Mouse (Mus musculus) heart, adult 2 months (tissue): Measurements from ENCODE around the gene Fam19a5. TPM values are rescaled to one million over a fixed set of nuclear protein-coding genes. Genes with fewer than 3 reads are reported as not detected.

ENCODE experiments used
- DNase-seq, 2 experiments: peaks; one replicate each; pipeline ENCODE4 v3.0.0; 2021
- H3K27ac ChIP-seq: fragments of 200-600 bp; 2 replicates; pipeline ENCODE4 v1.8.1; 2022
- H3K27me3 ChIP-seq: fragments of 200-500 bp; 2 replicates; pipeline ENCODE4 v1.6.1; 2012; ENCODE audit warnings: mild to moderate bottlenecking, low read length, inconsistent platforms, mixed read lengths; ENCODE audit not compliant: control insufficient read depth, insufficient read depth
- H3K36me3 ChIP-seq: fragments of 200-500 bp; 2 replicates; pipeline ENCODE4 v1.6.1; 2012; ENCODE audit warnings: low read length, inconsistent platforms; ENCODE audit not compliant: control insufficient read depth, insufficient read depth
- H3K4me1 ChIP-seq: fragments of 200-500 bp; 2 replicates; pipeline ENCODE4 v1.6.1; 2011; ENCODE audit warnings: low read length; ENCODE audit not compliant: control insufficient read depth, insufficient read depth
- H3K4me3 ChIP-seq: fragments of 200-600 bp; 2 replicates; pipeline ENCODE4 v1.8.1; 2022
- H3K79me2 ChIP-seq: fragments of 200-500 bp; replicated peaks from 2 replicates; pipeline ENCODE4 v1.6.1; 2012; ENCODE audit warnings: mild to moderate bottlenecking, inconsistent platforms, low read length, moderate library complexity, mixed read lengths; ENCODE audit not compliant: control insufficient read depth, insufficient read depth
- H3K9ac ChIP-seq: fragments of 200-500 bp; 2 replicates; pipeline ENCODE4 v1.6.1; 2012; ENCODE audit warnings: low read depth, mild to moderate bottlenecking, control low read depth, inconsistent platforms, low read length, mixed read lengths
- CTCF ChIP-seq: fragments of 200-600 bp; IDR thresholded peaks from 2 replicates; pipeline ENCODE4 v1.8.1; 2022; ENCODE audit warnings: antibody characterized with exemption, mild to moderate bottlenecking, moderate library complexity
- EP300 ChIP-seq: fragments of 200-500 bp; IDR thresholded peaks from 2 replicates; pipeline ENCODE4 v1.6.1; 2011; ENCODE audit warnings: low read depth, low read length, control low read depth; ENCODE audit not compliant: insufficient read depth
- POLR2A ChIP-seq: fragments of 200-500 bp; IDR thresholded peaks from 2 replicates; pipeline ENCODE4 v1.6.1; 2011; ENCODE audit warnings: mild to moderate bottlenecking, low read depth, low read length, control low read depth; ENCODE audit not compliant: insufficient read depth
- WGBS: fragments of 180-500 bp; shearing (Covaris S2); methylation state at CpG from one replicate; pipeline ENCODE4 v1.1.7; 2018; 5-methylcytosine and 5-hydroxymethylcytosine counted together
- intact Hi-C: fragments of 180-260 bp; cut with DNase I; formaldehyde crosslinking; loops from one replicate; pipeline ENCODE4 v1.15.1; 2025
- polyA plus RNA-seq: library from polyadenylated mRNA; depleted of rRNA; stranded (reverse); fragments of >200 nt; gene quantifications from 2 replicates; pipeline ENCODE4 v1.2.3, GENCODE M21; 2012
- total RNA-seq, 2 experiments: library from RNA; stranded (reverse); gene quantifications; 2 replicates each; pipeline ENCODE4 v1.2.3; 2021

Gene Fam19a5
- total and polyA plus RNA-seq, 3 experiments, result 3.5 to 5.0 (median 4.2) TPM

DNA sequence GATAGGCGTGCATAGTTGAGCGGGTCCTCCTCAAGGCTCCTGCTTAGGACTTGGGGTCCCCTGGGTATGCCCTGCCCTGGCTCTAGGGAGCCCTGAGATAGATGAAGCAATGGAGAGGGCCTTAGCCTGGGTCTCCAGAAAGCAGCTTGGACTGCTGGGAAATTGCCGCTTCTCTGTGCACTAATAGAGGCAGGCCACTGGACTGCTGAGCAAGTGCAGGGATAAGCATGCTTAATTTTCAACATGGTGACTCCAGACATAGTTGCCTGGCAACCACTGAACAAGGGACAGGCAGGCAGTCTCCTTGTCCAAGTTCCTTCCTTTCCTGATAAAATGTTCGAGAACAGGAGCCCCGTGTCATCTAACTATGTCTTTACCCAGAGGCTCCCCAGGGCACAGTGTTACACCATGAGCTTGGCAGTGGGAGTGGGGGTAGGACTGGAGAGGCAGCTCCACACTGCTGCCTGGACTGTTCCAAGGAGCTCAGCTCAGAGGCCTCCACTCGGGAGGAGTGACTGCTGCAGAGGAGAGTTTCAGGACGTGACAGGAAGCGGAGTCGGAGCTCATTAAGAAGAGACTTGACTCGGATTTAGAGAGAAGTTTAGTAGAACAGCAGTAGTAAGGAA is 142.4 kb downstream of the Fam19a5 start:
- TF ChIP-seq CTCF (no peak), POLR2A (no peak), EP300 (no peak)
- 38% methylated on average over 10 of the region's 10 CpGs for WGBS
- no peak for DNase-seq

DNA sequence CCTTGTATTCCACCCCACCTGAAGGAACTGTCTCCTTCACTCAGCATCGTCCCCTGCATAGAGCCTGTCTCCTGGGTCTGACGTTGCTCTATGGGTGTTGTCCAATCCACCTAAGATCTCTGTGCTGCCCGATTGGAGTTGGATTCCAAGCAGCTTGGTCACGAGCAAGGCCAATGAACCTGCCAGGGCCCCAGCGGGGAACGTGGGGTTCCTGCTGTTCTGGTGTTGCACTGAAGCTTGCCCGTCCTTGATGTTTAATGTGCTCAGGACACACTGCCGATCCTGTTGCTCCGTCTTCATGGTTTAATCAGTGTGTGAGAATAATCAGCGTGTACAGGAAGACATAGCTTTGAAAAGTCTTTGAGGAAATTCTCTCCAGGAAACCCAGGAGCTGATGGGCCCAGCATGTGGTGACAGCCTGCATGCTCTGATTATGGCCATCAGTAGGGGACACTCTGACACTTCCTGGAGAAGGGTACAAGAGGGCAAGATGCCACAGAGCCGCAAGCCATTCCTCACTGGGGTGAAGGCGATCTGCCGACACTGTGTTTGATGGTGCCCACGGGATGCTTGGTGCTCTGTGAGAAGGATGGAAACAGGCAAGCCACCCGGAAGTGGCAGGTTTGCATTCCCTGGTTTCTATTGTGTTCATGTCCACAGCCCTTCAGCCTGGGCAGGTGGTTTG is 147.3 kb downstream of the Fam19a5 start:
- no peak overlapping the region for H3K4me3 ChIP-seq
- H3K9ac ChIP-seq, result no peak overlapping the region
- TF ChIP-seq POLR2A (no peak), CTCF (no peak), EP300 (no peak)
- 57% methylated on average over 15 of the region's 15 CpGs for WGBS
- intact Hi-C loops, result no loop called here
- no peaks in the 10 kb centered on the region for H3K79me2 ChIP-seq
- H3K36me3 ChIP-seq, result no peaks in the 10 kb centered on the region
- no peaks in the 10 kb centered on the region for H3K4me1 ChIP-seq
- no peak for DNase-seq
- H3K27ac ChIP-seq, result no peak overlapping the region
- no peaks in the 10 kb centered on the region for H3K27me3 ChIP-seq

More for the DNA sequence above, 142.4 kb downstream of the Fam19a5 start:
- Histone ChIP-seq H3K79me2 (no peaks in the 10 kb centered on the region), H3K27ac (no peak overlapping the region), H3K4me3 (no peak overlapping the region), H3K9ac (no peak overlapping the region), H3K27me3 (no peaks in the 10 kb centered on the region), H3K36me3 (no peaks in the 10 kb centered on the region), H3K4me1 (no peaks in the 10 kb centered on the region)
- intact Hi-C loops, result no loop called here

DNA sequence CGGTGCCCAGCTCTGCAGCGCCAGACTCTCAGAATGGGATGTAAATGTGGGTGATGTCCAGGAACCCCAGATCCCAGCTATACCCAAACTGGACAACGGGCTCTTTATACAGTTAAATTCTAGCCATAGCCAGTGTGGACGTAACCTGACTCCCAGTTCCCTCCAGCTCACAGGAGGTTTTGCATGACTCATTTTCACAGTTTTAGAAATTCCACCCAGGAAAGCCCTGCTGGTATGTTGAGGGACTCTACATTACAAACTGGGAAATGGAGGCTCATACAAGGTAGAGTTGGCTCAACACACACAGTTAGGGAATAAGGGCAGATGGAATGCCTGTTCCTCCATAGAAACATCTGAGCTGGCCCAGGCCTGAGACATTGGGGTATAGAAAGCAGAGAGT is 147.9 kb downstream of the Fam19a5 start:
- Histone ChIP-seq H3K9ac (no peak overlapping the region), H3K4me3 (no peak overlapping the region), H3K4me1 (no peaks in the 10 kb centered on the region), H3K36me3 (no peaks in the 10 kb centered on the region), H3K79me2 (no peaks in the 10 kb centered on the region), H3K27me3 (no peaks in the 10 kb centered on the region), H3K27ac (no peak overlapping the region)
- intact Hi-C loops, result no loop called here
- TF ChIP-seq POLR2A (no peak), EP300 (no peak), CTCF (no peak)
- no peak for DNase-seq
- WGBS, result 79% methylated on average over 4 of the region's 4 CpGs

DNA sequence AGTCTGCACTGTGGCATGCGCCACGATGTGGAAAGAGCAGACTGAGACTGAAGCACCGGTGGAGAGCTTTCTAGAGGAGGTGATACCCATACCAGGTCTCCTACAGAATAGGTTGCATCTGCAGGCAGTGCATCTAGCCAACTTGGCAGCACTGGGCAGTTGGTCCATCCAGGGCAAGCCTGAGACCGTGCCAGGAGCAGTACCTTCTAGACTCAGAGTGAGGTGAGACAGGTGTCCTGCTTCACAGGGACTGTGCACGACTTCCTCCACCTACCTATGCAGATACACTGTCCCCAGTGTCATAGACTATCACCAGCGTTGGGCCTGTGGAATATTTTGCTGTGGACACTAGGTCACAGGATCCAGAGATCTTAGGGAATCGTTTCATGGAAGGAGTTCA is 148.3 kb downstream of the Fam19a5 start:
- no peaks in the 10 kb centered on the region for H3K79me2 ChIP-seq

DNA sequence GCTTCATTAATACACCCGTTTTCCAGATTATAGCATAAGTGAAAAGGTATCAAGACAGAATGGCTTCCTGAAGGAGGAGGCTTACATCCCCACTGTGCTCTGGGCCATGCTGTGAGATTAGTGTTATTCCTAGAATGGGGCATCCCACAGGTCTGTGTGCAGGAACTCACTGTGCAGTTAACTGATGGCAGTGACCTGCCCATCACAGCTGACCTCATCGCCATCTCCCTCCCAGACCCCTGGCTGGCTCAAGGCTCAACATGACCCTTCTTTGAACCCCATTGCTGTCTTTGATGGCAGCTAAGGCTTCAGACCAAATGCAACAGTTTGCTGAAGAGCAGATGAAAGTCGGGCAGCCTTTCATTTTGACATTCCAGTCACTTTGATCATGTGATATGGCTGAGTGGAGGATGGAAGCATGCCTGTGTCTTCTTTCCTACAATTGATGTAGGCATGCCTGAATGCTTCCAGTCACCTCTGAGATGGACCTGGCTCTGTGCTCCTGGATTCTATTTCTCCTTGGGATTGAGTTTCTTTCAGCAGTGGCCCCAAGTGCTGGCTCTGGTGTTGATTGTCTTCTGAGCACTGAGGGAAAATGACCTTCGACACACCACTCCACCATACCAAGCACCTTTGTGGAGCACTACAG is 148.9 kb downstream of the Fam19a5 start:
- Histone ChIP-seq H3K9ac (no peak overlapping the region), H3K79me2 (no peaks in the 10 kb centered on the region), H3K36me3 (no peaks in the 10 kb centered on the region), H3K4me1 (no peaks in the 10 kb centered on the region), H3K27me3 (no peaks in the 10 kb centered on the region), H3K27ac (no peak overlapping the region), H3K4me3 (no peak overlapping the region)
- no peak for TF ChIP-seq POLR2A
- no peak for TF ChIP-seq EP300
- no peak for TF ChIP-seq CTCF
- WGBS, result 66% methylated on average over 4 of the region's 4 CpGs
- no peak for DNase-seq
- intact Hi-C loops, result no loop called here

More for the DNA sequence above, 148.3 kb downstream of the Fam19a5 start:
- Histone ChIP-seq H3K4me3 (no peak overlapping the region), H3K27me3 (no peaks in the 10 kb centered on the region), H3K9ac (no peak overlapping the region), H3K36me3 (no peaks in the 10 kb centered on the region), H3K4me1 (no peaks in the 10 kb centered on the region), H3K27ac (no peak overlapping the region)
- WGBS, result 87% methylated on average over 7 of the region's 7 CpGs
- TF ChIP-seq EP300 (no peak), POLR2A (no peak), CTCF (no peak)
- intact Hi-C loops, result no loop called here
- DNase-seq, result no peak

DNA sequence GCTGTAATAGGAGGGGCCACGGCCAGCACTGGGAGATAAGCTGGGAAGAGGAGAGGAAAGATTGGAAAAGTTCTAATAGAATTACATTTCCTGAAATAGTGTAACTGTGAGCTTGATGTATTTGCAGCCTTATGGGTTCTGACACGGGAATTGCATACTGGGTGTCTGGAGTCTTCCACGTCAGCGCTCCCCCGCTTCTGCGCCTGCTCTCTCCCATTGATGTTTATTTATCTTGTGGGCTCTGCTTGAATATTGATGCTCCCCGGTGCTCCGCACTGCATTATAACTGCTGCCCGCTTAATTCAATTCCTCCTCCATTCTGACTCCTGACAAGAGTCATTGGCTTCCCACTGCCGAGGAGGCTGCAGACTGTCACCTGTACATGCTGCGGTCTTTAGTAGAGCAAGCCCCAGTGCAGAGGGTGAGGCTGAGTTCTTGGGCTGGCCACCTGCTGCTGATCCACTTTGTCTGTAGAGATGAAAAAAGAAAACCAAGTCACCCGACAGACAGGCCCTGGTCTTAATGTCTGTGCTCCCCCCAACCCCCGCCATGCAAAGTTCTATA is 153.4 kb downstream of the Fam19a5 start:
- Histone ChIP-seq H3K27me3 (no peaks in the 10 kb centered on the region), H3K27ac (no peak overlapping the region), H3K4me1 (no peaks in the 10 kb centered on the region), H3K79me2 (no peaks in the 10 kb centered on the region), H3K9ac (no peak overlapping the region), H3K36me3 (no peaks in the 10 kb centered on the region), H3K4me3 (no peak overlapping the region)
- WGBS, result 83% methylated on average over 13 of the region's 13 CpGs
- no peak for DNase-seq
- TF ChIP-seq POLR2A, result no peak
- no peak for TF ChIP-seq EP300
- no peak for TF ChIP-seq CTCF
- intact Hi-C loops, result no loop called here
